Mouse (Mus musculus): ENCODE measurements at regions not wholly inside any gene's neighbourhood (a gene's known extent, or its start where the extent isn't known, plus 50 kb on each side); places are given as distances from the start of the nearest gene placed in this dataset.
"Not testable (repeated sequence)": the region's sequence is repeated elsewhere in the genome, so short reads cannot be mapped to it uniquely, and the experiment has no call there.

DNA sequence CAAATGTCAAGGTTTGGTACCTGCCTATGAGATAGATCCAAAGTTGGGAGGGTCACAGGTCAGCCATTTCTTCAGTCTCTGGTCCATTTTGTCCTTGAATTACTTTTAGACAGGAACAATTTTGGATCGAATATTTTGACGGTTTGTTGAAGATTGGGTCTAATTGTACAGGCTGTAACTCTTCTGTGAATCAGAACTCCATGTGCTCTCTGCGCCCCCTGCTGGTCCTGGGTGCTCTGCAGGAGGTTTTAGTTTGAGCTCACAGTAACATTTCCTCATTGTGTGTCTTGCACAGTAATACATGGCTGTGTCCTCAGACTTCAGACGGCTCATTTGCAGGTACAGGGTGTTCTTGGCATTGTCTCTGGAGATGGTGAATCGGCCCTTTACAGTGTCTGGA lies 158.1 kb downstream of the Adam6a start:
- 52% methylated on average over 5 of the region's 5 CpGs for WGBS
- TF ChIP-seq CTCF (IDR thresholded peaks at IDR 0.05; ENCODE audit: low read depth) = peak; percentile 26
- H3K9me3 ChIP-seq (ENCODE audit: control insufficient read depth, low read length); H3K27ac ChIP-seq (replicated peaks); H3K4me1 ChIP-seq (replicated peaks; ENCODE audit: control insufficient read depth, insufficient read depth); DNase-seq (ENCODE audit: low spot score); H3K36me3 ChIP-seq (ENCODE audit: control insufficient read depth, insufficient read depth, low read length); H3K9ac ChIP-seq (ENCODE audit: low read length); H3K27me3 ChIP-seq (ENCODE audit: control insufficient read depth, insufficient read depth, low read length); H3K4me2 ChIP-seq (replicated peaks; ENCODE audit: low read depth); H3K4me3 ChIP-seq (ENCODE audit: low read depth, low read length); ATAC-seq (ENCODE audit: low FRiP score, low TSS enrichment): not testable (repeated sequence)

DNA sequence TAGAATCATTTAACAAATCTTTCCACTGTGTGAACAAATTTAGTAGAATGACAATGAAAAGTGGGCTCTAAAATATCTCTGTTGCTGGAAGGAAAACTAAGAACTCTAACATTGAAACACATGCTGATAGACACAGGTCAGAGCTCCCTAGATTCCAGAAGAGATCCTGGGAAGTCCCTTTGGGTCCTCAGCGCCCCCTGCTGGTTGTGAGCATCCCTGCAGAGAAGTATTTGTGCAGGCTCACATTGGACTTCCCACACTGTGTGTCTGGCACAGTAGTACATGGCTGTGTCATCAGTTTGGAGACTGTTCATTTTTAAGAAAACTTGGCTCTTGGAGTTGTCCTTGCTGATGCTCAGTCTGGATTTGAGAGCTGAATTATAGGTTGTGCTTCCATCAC lies 172.7 kb downstream of the Adam6a start:
- not testable (repeated sequence) for H3K36me3 ChIP-seq (ENCODE audit: control insufficient read depth, insufficient read depth, low read length); H3K27ac ChIP-seq (replicated peaks); H3K27me3 ChIP-seq (ENCODE audit: control insufficient read depth, insufficient read depth, low read length); H3K4me2 ChIP-seq (replicated peaks; ENCODE audit: low read depth); H3K9me3 ChIP-seq (ENCODE audit: control insufficient read depth, low read length); H3K9ac ChIP-seq (ENCODE audit: low read length); ATAC-seq (ENCODE audit: low FRiP score, low TSS enrichment); H3K4me3 ChIP-seq (ENCODE audit: low read depth, low read length); DNase-seq (ENCODE audit: low spot score); H3K4me1 ChIP-seq (replicated peaks; ENCODE audit: control insufficient read depth, insufficient read depth)
- 0% methylated on average over 1 of the region's 1 CpGs for WGBS
- peak; percentile 45 for TF ChIP-seq CTCF (IDR thresholded peaks at IDR 0.05; ENCODE audit: low read depth)

- Histone ChIP-seq H3K9ac (ENCODE audit: low read length) (no peak overlapping the region), H3K4me3 (ENCODE audit: low read depth, low read length) (no peak overlapping the region), H3K4me2 (replicated peaks; ENCODE audit: low read depth) (no peak overlapping the region), H3K9me3 (ENCODE audit: control insufficient read depth, low read length) (no peaks in the 10 kb centered on the region), H3K36me3 (ENCODE audit: control insufficient read depth, insufficient read depth, low read length) (no peaks in the 10 kb centered on the region), H3K4me1 (replicated peaks; ENCODE audit: control insufficient read depth, insufficient read depth) (no peaks in the 10 kb centered on the region), H3K27ac (replicated peaks) (no peak overlapping the region), H3K27me3 (ENCODE audit: control insufficient read depth, insufficient read depth, low read length) (no peaks in the 10 kb centered on the region)
- TF ChIP-seq CTCF (IDR thresholded peaks at IDR 0.05; ENCODE audit: low read depth) (peak; percentile 57), EP300 (optimal IDR thresholded peaks at IDR 0.05) (no peak)
- DNase-seq (ENCODE audit: low spot score) = peak; percentile 29
- no peak for ATAC-seq (ENCODE audit: low FRiP score, low TSS enrichment)
- WGBS = 68% methylated on average over 4 of the region's 4 CpGs
Observed at GRCm38 (mm10) chr12:113735847-113736246, 192.1 kb downstream of the Adam6a start.

GRCm38 (mm10) chr12:113746277-113746676 lies 202.6 kb downstream of the Adam6a start:
- no peaks in the 10 kb centered on the region for H3K27me3 ChIP-seq (ENCODE audit: control insufficient read depth, insufficient read depth, low read length)
- TF ChIP-seq EP300 (optimal IDR thresholded peaks at IDR 0.05) (no peak), CTCF (IDR thresholded peaks at IDR 0.05; ENCODE audit: low read depth) (no peak)
- H3K9me3 ChIP-seq (ENCODE audit: control insufficient read depth, low read length) = no peaks in the 10 kb centered on the region
- ATAC-seq (ENCODE audit: low FRiP score, low TSS enrichment) = no peak
- WGBS = 32% methylated on average over 1 of the region's 1 CpGs
- H3K27ac ChIP-seq (replicated peaks) = no peak overlapping the region
- no peaks in the 10 kb centered on the region for H3K36me3 ChIP-seq (ENCODE audit: control insufficient read depth, insufficient read depth, low read length)
- no peak overlapping the region for H3K4me3 ChIP-seq (ENCODE audit: low read depth, low read length)
- no peak overlapping the region for H3K9ac ChIP-seq (ENCODE audit: low read length)
- no peak overlapping the region for H3K4me2 ChIP-seq (replicated peaks; ENCODE audit: low read depth)
- no peak for DNase-seq (ENCODE audit: low spot score)
- no peaks in the 10 kb centered on the region for H3K4me1 ChIP-seq (replicated peaks; ENCODE audit: control insufficient read depth, insufficient read depth)

- Histone ChIP-seq H3K4me2 (replicated peaks; ENCODE audit: low read depth) (no peak overlapping the region), H3K27me3 (ENCODE audit: control insufficient read depth, insufficient read depth, low read length) (no peaks in the 10 kb centered on the region), H3K27ac (replicated peaks) (no peak overlapping the region), H3K36me3 (ENCODE audit: control insufficient read depth, insufficient read depth, low read length) (no peaks in the 10 kb centered on the region), H3K4me1 (replicated peaks; ENCODE audit: control insufficient read depth, insufficient read depth) (no peaks in the 10 kb centered on the region), H3K9me3 (ENCODE audit: control insufficient read depth, low read length) (no peaks in the 10 kb centered on the region), H3K4me3 (ENCODE audit: low read depth, low read length) (no peak overlapping the region), H3K9ac (ENCODE audit: low read length) (no peak overlapping the region)
- TF ChIP-seq CTCF (IDR thresholded peaks at IDR 0.05; ENCODE audit: low read depth) (no peak), EP300 (optimal IDR thresholded peaks at IDR 0.05) (no peak)
- no peak for ATAC-seq (ENCODE audit: low FRiP score, low TSS enrichment)
- no peak for DNase-seq (ENCODE audit: low spot score)
Observed at GRCm38 (mm10) chr12:113747987-113748386, 204.3 kb downstream of the Adam6a start.

DNA sequence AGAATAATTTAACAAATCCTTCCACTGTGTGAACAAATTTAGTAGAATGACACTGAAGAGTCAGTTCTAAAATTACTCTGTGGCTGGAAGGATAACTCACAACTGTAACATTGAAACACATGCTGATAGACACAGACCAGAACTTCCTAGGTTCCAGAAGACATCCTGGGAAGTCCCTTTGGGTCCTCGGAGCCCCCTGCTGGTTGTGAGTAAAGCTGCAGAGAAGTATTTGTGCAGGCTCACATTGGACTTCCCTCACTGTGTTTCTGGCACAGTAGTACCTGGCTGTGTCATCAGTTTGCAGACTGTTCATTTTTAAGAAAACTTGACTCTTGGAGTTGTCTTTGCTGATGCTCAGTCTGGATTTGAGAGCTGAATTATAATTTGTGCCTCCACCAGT lies 225.9 kb downstream of the Adam6a start:
- no peak for DNase-seq (ENCODE audit: low spot score)
- WGBS = 38% methylated on average over 1 of the region's 1 CpGs

More for the DNA sequence above, 225.9 kb downstream of the Adam6a start:
- no peak for TF ChIP-seq EP300 (optimal IDR thresholded peaks at IDR 0.05)
- no peak; the same call in 1 of the 2 replicates for TF ChIP-seq CTCF (IDR thresholded peaks at IDR 0.05; ENCODE audit: low read depth)
- Histone ChIP-seq H3K36me3 (ENCODE audit: control insufficient read depth, insufficient read depth, low read length) (no peaks in the 10 kb centered on the region), H3K9ac (ENCODE audit: low read length) (no peak overlapping the region), H3K4me2 (replicated peaks; ENCODE audit: low read depth) (no peak overlapping the region), H3K4me1 (replicated peaks; ENCODE audit: control insufficient read depth, insufficient read depth) (no peaks in the 10 kb centered on the region), H3K27ac (replicated peaks) (no peak overlapping the region), H3K27me3 (ENCODE audit: control insufficient read depth, insufficient read depth, low read length) (no peaks in the 10 kb centered on the region), H3K4me3 (ENCODE audit: low read depth, low read length) (no peak overlapping the region), H3K9me3 (ENCODE audit: control insufficient read depth, low read length) (no peaks in the 10 kb centered on the region)
- ATAC-seq (ENCODE audit: low FRiP score, low TSS enrichment) = no peak

Measured in stomach, postnatal 0 days (tissue).